Mouse (Mus musculus): ENCODE results near the gene Nipsnap3a.

The Nipsnap3a gene

DNA sequence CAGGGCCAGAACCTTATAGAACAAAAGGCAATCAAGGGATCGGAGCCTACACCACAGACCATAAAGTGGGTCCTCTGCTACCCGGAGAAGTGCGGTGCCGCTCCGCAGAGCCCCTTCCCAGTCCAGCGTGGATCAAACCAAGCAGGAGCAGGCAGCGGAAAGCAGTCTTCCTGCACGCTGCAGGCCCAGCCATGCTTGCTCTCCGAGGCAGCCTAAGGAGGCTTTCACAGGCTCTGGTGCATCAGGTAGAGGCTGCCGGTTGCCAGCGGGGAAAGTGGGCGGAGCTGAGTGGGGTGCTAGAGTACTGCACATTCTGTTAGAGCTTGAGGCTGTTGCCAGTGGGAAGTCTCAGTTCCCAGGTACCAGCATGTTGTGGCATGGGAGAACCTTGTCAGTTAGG is at the start of gene Nipsnap3a:
TSS of gene Nipsnap3a (plus strand) at position 25 of the 400 bp plus-strand sequence.
- no peak for DNase-seq (ENCODE audit: low read depth)

DNA sequence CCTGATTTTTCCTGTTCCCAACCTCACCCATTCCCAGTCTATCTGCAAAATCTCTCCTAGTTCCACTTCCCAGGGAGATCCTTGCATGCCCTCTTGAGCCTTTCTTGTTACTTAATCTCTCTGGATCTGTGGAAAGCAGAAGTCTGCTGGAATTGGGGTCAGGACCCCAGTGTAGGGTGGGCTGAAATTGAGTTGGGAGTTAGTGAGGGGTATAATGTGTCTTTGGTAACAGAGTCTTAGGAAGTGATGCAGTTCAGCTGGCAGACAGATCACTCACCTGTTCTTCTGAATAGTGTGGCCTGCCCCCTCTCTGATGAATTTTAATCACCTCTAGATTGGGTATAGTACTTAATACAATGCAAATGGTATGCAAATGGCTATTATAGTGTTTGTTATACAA is 42.4 kb upstream of the Nipsnap3a start:
- no peak for DNase-seq (ENCODE audit: low read depth)

DNA sequence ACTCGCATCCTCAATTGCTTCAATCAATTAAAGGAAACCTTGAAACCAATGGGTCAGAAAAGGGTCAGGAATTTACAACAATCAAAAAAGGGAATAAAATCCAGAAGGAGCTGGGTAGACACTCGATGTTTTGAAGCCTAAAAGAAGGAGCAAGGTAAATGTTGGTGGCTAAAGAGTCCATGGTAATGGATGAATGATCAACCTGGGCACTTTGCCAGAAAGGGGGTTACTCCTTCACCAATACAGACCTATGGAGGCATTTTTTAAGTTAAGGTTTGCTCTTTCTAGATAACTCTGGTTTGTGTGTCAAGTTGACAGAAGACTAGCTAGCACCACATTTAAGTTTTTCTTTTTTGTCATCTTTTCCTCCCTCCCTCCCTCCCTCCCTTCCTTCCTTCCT is 40.1 kb upstream of the Nipsnap3a start:
- DNase-seq (ENCODE audit: low read depth) = no peak

DNA sequence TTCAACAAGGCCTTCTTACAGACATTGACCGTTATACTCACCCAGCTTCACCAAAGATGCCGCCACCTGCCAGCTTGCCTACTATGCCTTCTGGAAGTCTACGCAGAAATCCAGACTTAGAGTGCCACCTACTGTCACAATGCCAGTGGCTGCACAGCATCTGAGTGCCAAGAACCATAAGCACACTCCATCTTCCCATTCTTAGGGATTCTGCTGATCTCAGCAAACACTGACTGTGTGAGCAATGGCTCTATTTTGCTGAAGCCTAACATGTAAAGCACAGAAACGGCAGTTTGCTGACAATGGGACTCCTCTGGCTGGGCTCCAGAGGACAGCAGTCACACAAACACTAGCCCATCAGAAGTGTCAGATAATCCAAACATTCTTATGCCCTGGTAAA is 30.4 kb upstream of the Nipsnap3a start:
- no peak for DNase-seq (ENCODE audit: low read depth)

DNA sequence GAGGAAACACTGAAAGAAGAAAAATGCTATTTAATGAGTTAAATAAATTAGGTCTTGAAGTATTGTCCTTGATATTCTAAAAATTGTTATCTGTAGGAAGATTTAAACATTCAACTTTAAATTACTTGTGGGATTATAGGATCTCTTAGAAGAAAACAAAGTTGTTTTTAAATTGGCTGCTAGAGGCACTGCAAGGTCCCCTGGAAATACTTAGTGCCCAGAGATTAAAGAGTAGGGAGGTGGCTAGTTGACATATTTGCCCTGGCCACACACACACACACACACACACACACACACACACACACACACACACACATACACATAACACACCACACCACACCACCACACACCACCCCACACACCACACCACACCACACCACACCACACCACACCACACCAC is 24.8 kb upstream of the Nipsnap3a start, which contains the start of gene Olfr270:
TSS of gene Olfr270 (plus strand) at position 301 of the 400 bp plus-strand sequence.
- DNase-seq (ENCODE audit: low read depth) = no peak

DNA sequence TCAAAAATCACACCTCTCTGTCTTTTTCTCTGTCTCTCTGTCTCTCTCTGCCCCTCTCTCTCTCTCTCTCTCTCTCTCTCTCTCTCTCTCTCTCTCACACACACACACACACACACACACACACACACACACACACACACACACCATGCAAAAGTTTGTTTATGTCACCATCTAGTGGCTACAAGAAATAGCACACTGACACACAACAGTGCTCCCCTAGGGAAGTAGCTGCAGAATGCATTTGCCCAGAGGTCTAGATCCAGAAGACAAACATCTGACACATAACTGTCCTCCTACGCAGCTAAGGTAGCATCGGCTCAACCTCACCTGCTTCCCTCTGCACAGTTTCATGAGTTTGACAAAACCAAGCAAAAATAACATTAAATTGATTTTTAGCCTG is 3.9 kb upstream of the Nipsnap3a start:
- DNase-seq (ENCODE audit: low read depth) = no peak

DNA sequence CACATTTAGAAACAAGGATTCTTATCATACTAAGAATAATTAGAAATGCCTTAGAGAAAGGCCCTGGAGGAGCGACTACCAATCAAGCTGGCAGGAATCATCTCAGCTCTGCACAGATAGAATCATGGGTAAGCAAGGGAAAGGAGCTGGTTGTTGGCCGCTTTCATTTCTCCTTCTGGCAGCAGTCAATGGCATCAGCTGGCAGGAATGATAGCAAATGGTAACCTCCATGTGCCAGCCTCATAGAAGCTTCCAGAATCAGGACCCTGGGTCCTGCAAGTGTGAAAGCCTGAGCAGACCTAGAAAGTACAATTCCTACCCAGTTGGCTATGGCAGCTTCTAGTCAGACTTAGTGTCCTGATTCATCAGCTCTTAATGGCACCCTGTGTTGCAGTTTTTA is 2.8 kb upstream of the Nipsnap3a start:
- DNase-seq (ENCODE audit: low read depth) = no peak

DNA sequence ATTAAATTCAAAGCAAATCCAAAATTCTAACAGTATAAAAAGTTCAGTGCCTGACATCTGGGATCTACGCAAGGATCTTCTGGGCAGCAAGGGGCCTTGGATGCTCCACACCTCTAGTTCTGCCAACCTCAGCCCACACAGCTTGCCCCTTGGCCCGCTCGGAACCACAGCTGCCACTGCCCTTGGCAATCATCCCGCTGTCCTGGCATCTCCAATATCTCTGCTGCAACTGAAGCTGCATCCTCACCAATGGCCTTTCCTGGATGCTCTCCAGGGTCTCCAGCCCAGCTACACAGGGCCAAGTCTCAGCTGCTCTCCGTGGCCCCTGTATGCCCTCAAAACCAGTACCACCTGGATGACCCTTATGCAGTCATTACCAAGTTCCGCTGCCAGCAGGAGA is 10.4 kb downstream of the Nipsnap3a start:
- DNase-seq (ENCODE audit: low read depth) = no peak

DNA sequence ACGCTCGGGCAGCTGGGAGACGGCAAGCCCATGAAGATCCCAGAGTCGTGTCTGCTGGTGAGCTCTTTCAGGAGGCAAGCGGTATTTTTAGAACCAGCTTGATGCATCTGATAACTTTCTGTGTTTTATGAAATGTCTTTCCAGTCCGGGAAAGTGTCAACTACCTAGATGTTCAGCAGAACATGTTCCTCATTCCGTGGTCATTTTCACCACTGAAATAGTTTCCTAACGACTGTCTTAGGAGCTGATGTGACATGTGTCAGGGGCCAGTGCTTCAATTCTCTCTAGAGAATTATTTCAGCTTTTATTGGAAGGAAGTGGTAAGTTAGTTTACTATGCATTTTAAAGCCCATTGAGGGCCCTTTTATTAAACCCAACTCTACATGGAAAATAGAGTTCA is 11.1 kb downstream of the Nipsnap3a start:
- no peak for DNase-seq (ENCODE audit: low read depth)

DNA sequence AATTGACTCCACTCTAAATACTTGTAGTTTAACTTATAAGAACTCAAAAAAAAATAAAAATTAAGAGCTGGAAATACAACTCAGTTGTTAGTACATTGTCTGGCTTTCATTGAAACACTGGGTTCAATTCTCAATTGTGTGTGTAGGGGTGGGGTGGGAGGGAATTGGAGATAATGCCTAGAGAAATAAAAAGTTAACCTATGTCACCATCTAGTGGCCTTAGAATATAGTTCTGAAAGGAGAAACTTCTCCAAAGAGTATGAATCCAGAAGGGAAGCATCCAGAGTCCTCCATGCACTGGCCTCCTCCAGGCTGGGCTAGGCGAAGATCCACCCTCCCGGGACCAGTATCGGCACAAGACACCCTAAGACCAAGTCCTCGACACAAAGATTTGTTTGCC is 20.1 kb downstream of the Nipsnap3a start:
- no peak for DNase-seq (ENCODE audit: low read depth)

DNA sequence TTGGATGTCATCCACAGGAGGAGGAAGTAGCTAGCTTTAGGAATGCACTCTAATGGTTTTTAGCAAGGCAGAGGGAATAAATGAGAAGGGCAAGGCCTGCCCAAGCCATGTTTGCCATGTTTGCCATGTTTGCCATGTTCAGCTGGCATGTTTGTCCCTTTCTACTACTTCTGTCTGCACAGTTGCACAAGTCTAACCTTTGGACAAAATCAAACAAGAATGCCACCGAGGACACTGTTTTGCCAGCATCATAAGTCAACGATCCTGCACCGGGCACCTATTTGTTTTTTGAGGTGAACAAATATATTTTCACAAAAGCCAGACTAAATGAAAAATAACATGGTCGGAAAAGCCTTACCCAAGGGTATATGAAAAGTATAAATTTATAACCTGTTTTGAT is 20.8 kb downstream of the Nipsnap3a start:
- DNase-seq (ENCODE audit: low read depth) = no peak

DNA sequence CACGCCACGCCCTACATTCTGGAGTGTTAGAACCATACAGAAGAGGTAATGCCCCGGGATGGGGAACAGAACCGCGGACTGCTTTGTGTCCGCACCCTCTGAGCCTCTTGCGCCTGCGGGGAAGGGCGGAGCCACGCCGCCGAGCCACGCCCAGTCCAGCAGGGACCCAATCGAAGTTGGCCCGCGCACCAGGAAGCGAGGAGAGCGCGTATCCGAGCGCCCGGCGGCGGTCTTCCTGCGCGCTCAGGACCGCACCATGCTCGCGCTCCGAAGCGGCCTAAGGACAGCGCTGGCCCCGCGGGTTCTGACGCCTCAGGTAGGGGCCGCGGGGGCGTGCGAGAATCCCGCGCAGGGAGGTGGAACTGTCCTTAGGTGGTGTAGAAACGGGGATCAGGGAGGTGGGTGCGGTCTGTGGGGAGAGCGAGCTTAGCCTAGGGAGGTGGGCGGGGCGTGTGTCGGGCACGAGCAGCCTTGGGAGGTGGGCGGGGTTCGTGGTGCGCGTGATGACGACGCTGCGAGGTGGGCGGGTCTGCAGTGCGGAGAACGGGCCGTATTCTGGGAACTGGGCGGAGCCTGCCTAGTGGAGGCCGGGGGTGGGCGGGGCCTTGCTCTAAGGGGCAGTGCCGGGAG is 22.8 kb downstream of the Nipsnap3a start, which contains the start of gene Nipsnap3b:
TSS of gene Nipsnap3b (plus strand) at position 149 of the 630 bp plus-strand sequence.
- DNase-seq (ENCODE audit: low read depth) = peak; percentile 90

DNA sequence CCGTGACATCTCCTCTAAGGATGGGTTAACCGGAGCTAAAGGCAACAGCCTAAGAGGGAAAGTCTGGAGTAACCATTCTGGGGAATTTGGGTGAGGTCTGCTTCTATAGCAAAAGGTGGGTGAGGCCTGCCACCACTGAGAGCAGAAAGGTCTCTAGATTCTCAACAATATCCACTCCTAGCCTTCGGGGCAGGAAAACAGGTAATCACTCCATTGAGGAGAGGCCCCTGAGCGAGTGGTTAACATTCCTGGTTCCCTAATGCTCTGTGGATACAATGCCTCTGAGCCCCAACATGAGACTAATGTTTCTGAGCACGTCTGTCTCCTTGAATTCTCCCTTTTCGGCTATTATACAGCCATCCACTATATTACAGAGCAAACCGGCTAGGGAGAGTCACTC is 25.3 kb downstream of the Nipsnap3a start:
- no peak for DNase-seq (ENCODE audit: low read depth)

DNA sequence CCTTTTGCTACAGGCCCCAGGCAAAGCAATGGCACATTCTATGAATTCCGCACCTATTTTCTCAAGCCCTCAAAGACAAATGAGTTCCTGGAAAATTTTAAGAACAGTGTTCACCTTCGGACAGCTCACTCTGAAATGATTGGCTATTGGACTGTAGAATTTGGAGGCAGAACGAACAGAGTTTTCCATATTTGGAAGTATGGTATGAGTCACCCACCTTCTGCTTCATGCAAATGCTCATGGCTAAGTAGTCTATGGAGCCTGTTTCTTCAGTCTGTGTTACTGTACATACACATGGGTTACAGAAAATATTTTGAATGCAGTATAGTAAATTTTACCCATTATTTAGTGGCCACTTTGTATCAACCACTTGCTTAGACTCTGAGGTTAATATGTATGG is 26.0 kb downstream of the Nipsnap3a start:
- DNase-seq (ENCODE audit: low read depth) = no peak

DNA sequence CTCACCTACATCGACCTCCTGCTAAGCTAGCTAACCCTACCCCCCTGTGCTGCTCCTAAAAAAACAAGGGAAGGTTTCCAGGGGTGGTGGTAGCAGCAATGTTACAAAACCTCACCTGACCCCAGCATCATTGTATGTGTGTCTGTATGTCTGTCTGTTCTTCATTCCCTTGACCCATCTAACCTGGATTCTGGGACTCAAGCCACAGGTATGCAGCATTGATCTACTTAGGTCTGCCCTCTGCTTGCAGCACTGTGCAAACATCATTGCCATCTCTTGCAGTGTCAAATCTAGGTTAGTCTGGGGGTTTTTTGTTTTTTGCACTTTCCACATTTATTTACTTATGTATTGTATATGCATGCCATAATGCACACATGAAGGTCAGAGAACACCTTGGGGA is 29.3 kb downstream of the Nipsnap3a start:
- DNase-seq (ENCODE audit: low read depth) = no peak

DNA sequence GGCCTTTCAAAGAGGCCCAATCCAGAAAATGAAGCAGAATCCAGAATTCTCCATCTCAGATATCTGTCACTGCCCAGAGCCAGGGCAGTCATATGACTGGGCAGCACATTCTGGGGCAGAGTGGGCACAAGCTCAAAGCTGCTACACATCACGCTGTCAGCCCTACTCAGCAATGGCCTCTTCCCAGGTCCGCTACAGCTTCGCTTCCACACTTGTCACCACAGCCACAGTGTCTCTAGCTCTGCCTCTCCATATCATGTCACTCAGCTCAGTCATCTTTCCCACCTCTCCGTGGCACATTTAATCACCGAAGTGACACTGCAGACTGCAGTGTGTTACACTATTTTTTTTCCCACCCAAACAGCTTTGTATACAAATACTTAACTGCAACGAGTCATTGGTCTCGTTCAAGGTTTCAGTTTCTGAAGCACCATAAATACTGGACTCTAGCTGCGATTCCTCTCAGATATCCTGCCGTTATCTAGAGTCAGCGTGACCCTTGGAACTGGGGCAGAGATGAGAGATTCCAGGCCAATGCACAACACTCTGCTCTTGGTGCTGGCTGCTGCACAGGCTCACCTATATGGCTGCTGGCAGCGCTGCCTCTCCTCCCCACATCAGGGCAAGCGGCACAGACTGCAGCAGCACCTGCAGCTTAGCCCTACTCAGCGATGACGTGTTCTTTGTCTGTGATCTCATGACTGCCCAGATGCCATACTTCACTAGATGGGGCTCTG is 34.3 kb downstream of the Nipsnap3a start:
- DNase-seq (ENCODE audit: low read depth) = no peak

DNA sequence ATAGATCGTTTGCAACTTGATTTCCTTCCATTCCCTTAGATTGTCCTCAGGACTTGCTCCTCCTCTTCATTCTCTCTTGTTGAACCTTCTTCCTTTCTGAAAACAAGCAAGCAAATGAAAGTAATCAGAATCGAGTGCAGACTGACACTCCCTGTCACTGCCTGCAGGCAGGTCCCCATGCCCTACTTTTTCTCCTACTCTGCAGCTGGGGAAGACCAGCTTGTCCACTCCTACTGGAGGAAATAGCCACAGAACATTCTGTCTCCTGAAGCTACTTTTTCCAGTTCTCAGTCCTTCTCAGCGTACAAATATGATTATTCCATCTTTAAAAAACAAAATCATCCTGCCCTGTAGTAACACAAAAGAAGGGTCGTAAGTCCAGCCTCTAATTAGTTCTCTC is 35.3 kb downstream of the Nipsnap3a start:
- DNase-seq (ENCODE audit: low read depth) = no peak

DNA sequence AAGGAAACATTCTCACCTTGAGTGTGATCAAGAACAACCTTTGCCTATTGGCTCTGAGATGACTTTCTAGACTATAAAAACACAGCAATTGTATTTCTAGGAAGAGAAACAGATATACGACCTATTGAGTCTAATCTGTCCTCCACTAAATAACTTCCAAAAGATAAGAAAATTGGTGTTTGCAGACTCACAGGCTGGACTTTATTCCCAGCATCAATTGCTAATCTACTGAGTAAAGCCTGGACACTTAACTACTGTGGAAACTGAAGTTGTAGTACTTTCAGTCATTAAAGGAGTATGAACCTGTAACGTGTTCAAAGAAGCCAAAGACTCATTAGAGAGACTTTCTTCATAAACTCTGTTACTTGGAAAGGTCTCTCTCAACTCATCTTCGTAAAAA is 38.7 kb downstream of the Nipsnap3a start:
- DNase-seq (ENCODE audit: low read depth) = no peak

DNA sequence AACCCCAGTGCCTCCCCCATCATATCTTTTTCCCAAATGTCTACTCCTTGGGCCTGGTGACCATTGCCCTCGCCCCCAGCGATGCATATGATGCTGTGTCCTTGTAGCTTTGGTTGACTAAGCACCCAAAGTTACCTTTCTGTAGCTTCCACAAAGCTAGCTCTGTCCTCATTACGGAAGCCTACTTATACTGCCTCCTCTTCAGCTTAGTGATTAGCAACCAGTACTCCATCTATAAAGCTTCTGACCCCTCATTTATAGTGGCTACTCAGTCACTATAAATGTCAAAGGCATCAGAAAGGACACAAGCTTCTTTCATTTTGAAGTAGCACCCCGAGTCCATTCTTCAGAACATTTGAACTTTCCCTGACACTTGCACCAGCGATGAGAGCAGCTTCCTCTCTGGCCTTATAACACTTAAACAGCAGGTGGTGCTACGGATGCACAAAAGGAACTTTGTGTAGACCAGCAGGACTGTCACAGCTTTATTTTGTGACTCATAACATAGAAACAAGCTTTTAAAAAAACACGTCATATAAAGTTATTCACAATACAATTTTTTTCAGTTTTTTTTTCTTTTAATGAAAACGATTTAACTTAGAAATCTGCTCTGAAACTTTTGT is 41.4 kb downstream of the Nipsnap3a start:
- no peak for DNase-seq (ENCODE audit: low read depth)

DNA sequence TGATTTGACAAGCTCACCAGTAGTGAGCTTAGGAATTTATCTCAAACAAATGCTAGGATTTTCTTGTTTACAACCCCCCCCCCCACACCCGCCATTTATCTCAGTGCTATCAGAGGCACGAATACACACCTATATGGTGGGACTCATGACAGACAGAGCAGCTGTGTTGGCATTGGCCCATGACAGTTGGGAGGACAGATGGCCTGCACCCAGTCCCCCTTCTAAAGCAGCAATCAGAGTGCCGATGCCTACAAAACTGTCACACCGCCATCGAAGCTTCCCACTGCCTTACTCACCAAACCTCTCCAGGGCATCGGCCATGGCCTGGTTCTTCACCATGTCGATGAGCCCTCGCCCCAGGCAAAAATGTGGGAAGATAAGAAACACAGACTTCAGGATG is 54.7 kb downstream of the Nipsnap3a start:
- no peak for DNase-seq (ENCODE audit: low read depth)

DNA sequence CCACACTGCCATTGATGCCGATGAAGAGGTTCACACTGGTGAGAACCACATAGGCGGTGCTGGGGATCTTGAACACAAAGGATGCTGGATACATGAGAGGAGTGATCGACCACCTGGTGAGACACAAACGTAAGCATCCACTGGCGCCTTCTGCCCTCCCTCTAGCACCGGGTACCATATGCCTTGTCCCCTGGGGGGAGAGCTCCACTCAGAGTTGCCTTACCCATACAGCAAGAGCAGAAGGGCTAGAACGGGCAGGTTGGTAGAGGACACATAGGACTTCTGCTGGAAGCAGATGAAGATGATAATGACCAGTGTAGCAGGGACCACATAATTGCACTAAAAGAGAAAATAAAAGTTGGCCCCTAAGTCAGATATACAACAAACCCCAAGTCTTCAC is 56.7 kb downstream of the Nipsnap3a start:
- no peak for DNase-seq (ENCODE audit: low read depth)

DNA sequence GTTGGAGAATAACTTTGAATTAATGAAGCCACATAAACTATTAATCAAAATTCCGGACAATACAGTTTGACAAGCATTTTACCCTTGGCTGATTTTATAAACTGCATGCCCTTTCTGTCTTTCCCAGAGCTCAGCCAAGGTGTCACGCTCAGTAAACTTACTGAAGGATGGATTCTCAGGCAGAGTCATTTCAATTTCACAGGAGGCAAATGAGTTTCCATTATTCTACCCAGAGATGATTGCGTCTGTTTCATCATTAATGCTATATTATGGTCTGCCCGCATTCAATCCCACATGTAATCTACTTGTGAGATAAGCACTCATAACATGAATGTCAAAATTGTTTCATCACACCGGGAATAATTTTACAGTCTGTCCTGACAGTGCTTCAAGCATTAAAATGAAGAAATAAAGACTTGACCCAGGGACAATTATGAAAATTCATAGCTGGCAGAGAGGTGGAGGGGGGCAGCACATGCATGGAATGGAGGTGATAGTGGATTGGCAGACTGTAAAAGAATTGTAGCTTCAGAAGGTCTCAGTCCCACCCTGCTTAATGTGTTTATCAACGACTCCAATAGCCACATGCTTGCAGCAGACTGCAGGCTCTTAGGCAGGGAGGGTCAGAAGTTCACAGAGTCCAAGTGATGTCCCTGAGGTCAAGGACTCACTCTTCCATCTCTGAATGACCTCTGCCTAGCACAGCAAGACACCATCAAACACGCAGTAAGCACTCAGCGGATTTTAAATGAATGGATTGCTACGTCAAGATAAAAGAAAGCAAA is 57.4 kb downstream of the Nipsnap3a start:
- DNase-seq (ENCODE audit: low read depth) = no peak

Data from fibroblast of lung, adult 2 months (primary cell).